Mouse (Mus musculus) layer of hippocampus, postnatal 10 days (tissue): ENCODE data around the gene Cyb5b. TPM values are rescaled to one million over a fixed set of nuclear protein-coding genes. Genes with fewer than 3 reads are reported as not detected.
A peak's percentile ranks its signal among the peaks of the same experiment; 100 is the strongest.
"Not testable (repeated sequence)": the region's sequence is repeated elsewhere in the genome, so short reads cannot be mapped to it uniquely, and the experiment has no call there.

Source experiments
- DNase-seq, 2 experiments: peaks; one replicate each; pipeline ENCODE4 v3.0.0; 2021; ENCODE audit warnings: low spot score in 2 of 2
- total RNA-seq, 2 experiments: library from RNA; stranded (reverse); gene quantifications; 2 replicates each; pipeline ENCODE4 v1.2.3; 2021

The Cyb5b gene
- total RNA-seq, 2 experiments from 2014 or later: 97.0 to 102 TPM

- no peak for DNase-seq
These were observed 17.4 kb downstream of the Cyb5b start for GRCm38 (mm10) chr8:107167848-107168247.

GRCm38 (mm10) chr8:107172152-107172551 is 21.7 kb downstream of the Cyb5b start:
- no peak for DNase-seq

- no peak for DNase-seq
These were observed 22.7 kb downstream of the Cyb5b start for GRCm38 (mm10) chr8:107172969-107173645.

- no peak for DNase-seq
These were observed 30.7 kb downstream of the Cyb5b start for GRCm38 (mm10) chr8:107181122-107181521.

GRCm38 (mm10) chr8:107184996-107185395 is 34.6 kb downstream of the Cyb5b start:
- no peak for DNase-seq

- DNase-seq: no peak
These were observed 36.4 kb downstream of the Cyb5b start for GRCm38 (mm10) chr8:107186659-107187390.

GRCm38 (mm10) chr8:107187631-107188030 is 37.2 kb downstream of the Cyb5b start:
- DNase-seq: no peak

- DNase-seq: no peak
These were observed 42.2 kb downstream of the Cyb5b start for GRCm38 (mm10) chr8:107192631-107193030.

GRCm38 (mm10) chr8:107193331-107193730 is 42.9 kb downstream of the Cyb5b start:
- DNase-seq: no peak

- no peak for DNase-seq
These were observed 44.5 kb downstream of the Cyb5b start for GRCm38 (mm10) chr8:107194786-107195451.

- no peak for DNase-seq
These were observed 47.7 kb downstream of the Cyb5b start for GRCm38 (mm10) chr8:107197901-107198826.

GRCm38 (mm10) chr8:107205164-107205563 is 54.7 kb downstream of the Cyb5b start:
- DNase-seq: peak; percentile 27 to 47

GRCm38 (mm10) chr8:107205701-107206561 is 55.5 kb downstream of the Cyb5b start:
- DNase-seq: peak; percentile 59 to 71

- no peak for DNase-seq
These were observed 56.5 kb downstream of the Cyb5b start for GRCm38 (mm10) chr8:107206782-107207525.

GRCm38 (mm10) chr8:107209185-107209584 is 58.7 kb downstream of the Cyb5b start:
- DNase-seq: no peak

GRCm38 (mm10) chr8:107212006-107212405 is 61.6 kb downstream of the Cyb5b start:
- no peak for DNase-seq

- not testable (repeated sequence) for DNase-seq
These were observed 66.8 kb downstream of the Cyb5b start for GRCm38 (mm10) chr8:107217230-107217629.

- DNase-seq: no peak
These were observed 67.7 kb downstream of the Cyb5b start for GRCm38 (mm10) chr8:107218091-107218490.

GRCm38 (mm10) chr8:107219078-107219477 is 68.6 kb downstream of the Cyb5b start:
- DNase-seq: no peak
